Mouse (Mus musculus): ENCODE data around the gene Tbce.
"Not testable (repeated sequence)": the region's sequence is repeated elsewhere in the genome, so short reads cannot be mapped to it uniquely, and the experiment has no call there.

DNA sequence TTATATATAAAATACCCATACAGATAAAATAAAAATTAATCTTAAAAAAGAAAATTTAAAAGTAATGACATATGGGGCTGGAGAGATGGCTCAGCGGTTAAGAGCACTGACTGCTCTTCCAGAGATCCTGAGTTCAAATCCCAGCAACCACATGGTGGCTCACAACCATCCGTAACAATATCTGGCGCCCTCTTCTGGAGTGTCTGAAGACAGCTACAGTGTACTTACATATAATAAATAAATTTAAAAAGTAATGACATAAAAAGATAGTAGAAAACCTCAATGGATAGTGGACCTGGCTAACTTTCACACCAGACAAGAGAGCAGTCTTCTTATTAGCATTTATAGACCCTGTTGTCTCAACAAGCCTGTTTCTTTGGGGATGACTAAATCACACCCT lies 4.1 kb downstream of the Tbce start:
- not testable (repeated sequence) for TF ChIP-seq CTCF (IDR thresholded peaks at IDR 0.05; ENCODE audit: control insufficient read depth, insufficient read depth, insufficient replicate concordance, low read depth, low read length); POLR2A (IDR thresholded peaks at IDR 0.05; ENCODE audit: control insufficient read depth, low read depth, low read length)

Data from testis, adult 2 months (tissue).